Mouse (Mus musculus) cerebellum, adult 2 months (tissue): ENCODE measurements around the gene Exoc3l2.

ENCODE experiments used
- CTCF ChIP-seq: fragments of 200-500 bp; IDR thresholded peaks from 2 replicates; pipeline ENCODE4 v1.5.1; 2011; ENCODE audit warnings: low read depth, mild to moderate bottlenecking, control low read depth, low read length, moderate library complexity, borderline replicate concordance; ENCODE audit not compliant: insufficient read depth
- POLR2A ChIP-seq: fragments of 200-500 bp; IDR thresholded peaks from 2 replicates; pipeline ENCODE4 v1.6.1; 2011; ENCODE audit warnings: low read length, control low read depth, borderline replicate concordance; ENCODE audit not compliant: insufficient read depth

DNA sequence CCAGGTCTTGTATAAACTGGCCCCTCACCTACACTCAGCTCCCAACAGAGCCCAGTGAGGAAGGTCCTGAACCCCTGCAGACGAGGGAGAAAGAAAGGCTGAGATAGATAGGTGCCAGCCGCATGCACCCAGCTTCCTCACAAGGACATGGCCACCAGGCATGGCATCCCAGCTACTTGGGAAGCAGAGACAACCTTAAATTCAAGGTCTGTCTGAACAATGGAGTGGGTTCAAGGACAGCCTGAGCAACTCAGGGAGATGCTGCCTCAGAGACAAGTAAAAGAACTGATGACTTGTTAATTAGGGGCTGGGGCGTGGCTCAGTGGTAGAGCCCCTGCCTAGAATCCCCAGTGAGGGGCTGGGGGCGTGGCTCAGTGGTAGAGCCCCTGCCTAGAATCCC is 7.9 kb upstream of the Exoc3l2 start:
- TF ChIP-seq CTCF, result no peak
- TF ChIP-seq POLR2A, result no peak
